ENCODE assay signal across 16 mouse cellular contexts in genomic region chr15:12340536-12341400, GRCm38 (mm10). TPM values are rescaled to one million over a fixed set of nuclear protein-coding genes. Genes with fewer than 3 reads are reported as not detected.
A peak's percentile ranks its signal among the peaks of the same experiment; 100 is the strongest.
DNase-seq lines count a peak whose midpoint lies in the region; ATAC-seq and TF ChIP-seq lines count a peak whose summit lies in the region.
"Had no signal": no experiment of that assay in that cellular context is flagged by ENCODE, and none has a peak within 500 bp of the region (broad histone marks: within the 10 kb centered on the region; RNA-seq: fewer than 3 reads in every experiment).

No protein-coding gene starts in this region.

- H3K4me2 ChIP-seq in forebrain, embryonic 11.5 days (ENCODE audit: low read depth, low read length, severe bottlenecking) = no peak overlapping the region
- no peak overlapping the region for H3K4me2 ChIP-seq in forebrain, postnatal 0 days (ENCODE audit: low read depth)
- H3K4me2 ChIP-seq in midbrain, postnatal 0 days (ENCODE audit: low read depth, low read length, poor library complexity, severe bottlenecking) = no peak overlapping the region
- no peak overlapping the region for H3K4me2 ChIP-seq in midbrain, embryonic 14.5 days (ENCODE audit: low read length)
- H3K4me2 ChIP-seq: embryonic facial prominence, embryonic 15.5 days; heart, embryonic 12.5 days; hindbrain, embryonic 15.5 days had no signal

- no peak for DNase-seq in forebrain, embryonic 11.5 days (ENCODE audit: low spot score)
- DNase-seq in forebrain, postnatal 0 days = no peak
- DNase-seq in midbrain, embryonic 10.5 days (ENCODE audit: low spot score) = no peak
- no peak for DNase-seq in midbrain, postnatal 0 days (ENCODE audit: low spot score)
- DNase-seq in liver = peak; percentile 58
- DNase-seq in midbrain, embryonic 14.5 days = no peak
- DNase-seq in thymus, postnatal 0 days (ENCODE audit: low spot score) = no peak
- no peak for DNase-seq in gastrocnemius, postnatal 14 days
- DNase-seq: cerebellum, adult 9-11 months; right cerebral cortex, postnatal 4 days had no signal

- no peaks in the 10 kb centered on the region for H3K27me3 ChIP-seq in forebrain, embryonic 11.5 days (ENCODE audit: control insufficient read depth, insufficient read depth, low read length)
- no peaks in the 10 kb centered on the region for H3K27me3 ChIP-seq in forebrain, postnatal 0 days (ENCODE audit: insufficient read depth, low read length)
- H3K27me3 ChIP-seq in midbrain, embryonic 10.5 days (ENCODE audit: low read depth, poor library complexity, severe bottlenecking) = no peaks in the 10 kb centered on the region
- H3K27me3 ChIP-seq in midbrain, postnatal 0 days (ENCODE audit: insufficient read depth, low read length) = no peaks in the 10 kb centered on the region
- H3K27me3 ChIP-seq in midbrain, embryonic 14.5 days (ENCODE audit: control insufficient read depth, insufficient read depth, low read length) = no peaks in the 10 kb centered on the region
- H3K27me3 ChIP-seq: embryonic facial prominence, embryonic 15.5 days; heart, embryonic 12.5 days; hindbrain, embryonic 15.5 days had no signal

- no peak overlapping the region for H3K4me3 ChIP-seq in forebrain, embryonic 11.5 days (ENCODE audit: low read depth, low read length)
- H3K4me3 ChIP-seq in forebrain, postnatal 0 days (ENCODE audit: low read depth, low read length) = no peak overlapping the region
- peak overlapping the region; percentile 27; the same call in 1 of the 2 replicates for H3K4me3 ChIP-seq in midbrain, embryonic 10.5 days
- no peak overlapping the region for H3K4me3 ChIP-seq in midbrain, postnatal 0 days (ENCODE audit: low read depth, low read length)
- H3K4me3 ChIP-seq in midbrain, embryonic 14.5 days (replicated peaks; ENCODE audit: low read depth, low read length) = no peak overlapping the region
- H3K4me3 ChIP-seq: embryonic facial prominence, embryonic 15.5 days; heart, embryonic 12.5 days; hindbrain, embryonic 15.5 days had no signal

- peaks cover 2% of the 10 kb centered on the region; the same call in 1 of the 2 replicates for H3K4me1 ChIP-seq in forebrain, embryonic 11.5 days (replicated peaks; ENCODE audit: control insufficient read depth, insufficient read depth, low read length)
- H3K4me1 ChIP-seq in forebrain, postnatal 0 days (ENCODE audit: insufficient read depth) = no peaks in the 10 kb centered on the region
- peaks cover 30% of the 10 kb centered on the region for H3K4me1 ChIP-seq in midbrain, embryonic 10.5 days
- no peaks in the 10 kb centered on the region for H3K4me1 ChIP-seq in midbrain, postnatal 0 days (ENCODE audit: insufficient read depth, low read length)
- H3K4me1 ChIP-seq in midbrain, embryonic 14.5 days (ENCODE audit: control insufficient read depth, insufficient read depth, low read length) = peaks cover 10% of the 10 kb centered on the region

- intact Hi-C loops in gastrocnemius, postnatal 14 days (cut with DNase I; ENCODE audit: low total_unique reads) = no loop called here

- TF ChIP-seq CTCF in forebrain, postnatal 0 days (IDR thresholded peaks at IDR 0.05; ENCODE audit: low read depth) = no peak
- TF ChIP-seq CTCF in midbrain, postnatal 0 days (IDR thresholded peaks at IDR 0.05) = no peak

- WGBS in forebrain, embryonic 11.5 days = 31% methylated on average over 5 of the region's 5 CpGs
- WGBS in forebrain, postnatal 0 days = 30% methylated on average over 5 of the region's 5 CpGs
- WGBS in midbrain, embryonic 10.5 days = 42% methylated on average over 5 of the region's 5 CpGs
- WGBS in midbrain, postnatal 0 days = 33% methylated on average over 5 of the region's 5 CpGs
- WGBS in midbrain, embryonic 14.5 days = 27% methylated on average over 5 of the region's 5 CpGs

- H3K9ac ChIP-seq in forebrain, embryonic 11.5 days (ENCODE audit: low read length) = no peak overlapping the region; the same call in 1 of the 2 replicates
- no peak overlapping the region for H3K9ac ChIP-seq in forebrain, postnatal 0 days
- no peak overlapping the region for H3K9ac ChIP-seq in midbrain, postnatal 0 days (replicated peaks; ENCODE audit: low read length, poor library complexity, severe bottlenecking)
- no peak overlapping the region for H3K9ac ChIP-seq in midbrain, embryonic 14.5 days (replicated peaks; ENCODE audit: low read length)
- H3K9ac ChIP-seq: embryonic facial prominence, embryonic 15.5 days; heart, embryonic 12.5 days; hindbrain, embryonic 15.5 days had no signal

- peak overlapping the region; percentile 55; the same call in 1 of the 2 replicates for H3K27ac ChIP-seq in forebrain, embryonic 11.5 days (ENCODE audit: low read depth, low read length)
- no peak overlapping the region for H3K27ac ChIP-seq in forebrain, postnatal 0 days (ENCODE audit: low read depth, low read length)
- peak overlapping the region; percentile 80 for H3K27ac ChIP-seq in midbrain, embryonic 10.5 days (replicated peaks)
- no peak overlapping the region for H3K27ac ChIP-seq in midbrain, postnatal 0 days (ENCODE audit: low read depth, low read length)
- 0 out of 2 replicates have a peak overlapping the region, but pooled peaks have one; percentile 6 for H3K27ac ChIP-seq in midbrain, embryonic 14.5 days (replicated peaks; ENCODE audit: low read depth, low read length)
- H3K27ac ChIP-seq: embryonic facial prominence, embryonic 15.5 days; kidney, postnatal 0 days had no signal

- H3K9me3 ChIP-seq in forebrain, embryonic 11.5 days (ENCODE audit: control insufficient read depth, low read length) = no peaks in the 10 kb centered on the region
- no peaks in the 10 kb centered on the region for H3K9me3 ChIP-seq in forebrain, postnatal 0 days (ENCODE audit: low read length)
- H3K9me3 ChIP-seq in midbrain, embryonic 10.5 days (replicated peaks) = no peaks in the 10 kb centered on the region
- H3K9me3 ChIP-seq in midbrain, postnatal 0 days (ENCODE audit: low read length) = no peaks in the 10 kb centered on the region
- no peaks in the 10 kb centered on the region for H3K9me3 ChIP-seq in midbrain, embryonic 14.5 days (ENCODE audit: control insufficient read depth, low read length)
- H3K9me3 ChIP-seq: embryonic facial prominence, embryonic 15.5 days; heart, embryonic 12.5 days; hindbrain, embryonic 15.5 days had no signal

- no peaks in the 10 kb centered on the region for H3K36me3 ChIP-seq in forebrain, embryonic 11.5 days (ENCODE audit: control insufficient read depth, insufficient read depth, low read length)
- peaks cover 4% of the 10 kb centered on the region; the same call in 1 of the 2 replicates for H3K36me3 ChIP-seq in forebrain, postnatal 0 days (ENCODE audit: insufficient read depth)
- peaks cover 41% of the 10 kb centered on the region for H3K36me3 ChIP-seq in midbrain, embryonic 10.5 days
- peaks cover 3% of the 10 kb centered on the region; the same call in 1 of the 2 replicates for H3K36me3 ChIP-seq in midbrain, postnatal 0 days (ENCODE audit: insufficient read depth, low read length)
- H3K36me3 ChIP-seq in midbrain, embryonic 14.5 days (ENCODE audit: control insufficient read depth, insufficient read depth, low read length) = peaks cover 17% of the 10 kb centered on the region

- ATAC-seq in forebrain, embryonic 11.5 days (replicated peaks; ENCODE audit: low FRiP score) = peak; percentile 46; the same call in 1 of the 2 replicates
- ATAC-seq in forebrain, postnatal 0 days = no peak
- ATAC-seq in midbrain, postnatal 0 days (ENCODE audit: low FRiP score) = no peak
- ATAC-seq in midbrain, embryonic 14.5 days (ENCODE audit: low FRiP score, low TSS enrichment) = no peak
- ATAC-seq: activated CD4-positive, CD25-positive, alpha-beta regulatory T cell, adult 4 months had no signal

RNA-seq across cellular contexts. Expression of gene 1810049J17Rik, which starts 19.1 kb away (rescaled TPM):
- polyA plus RNA-seq in forebrain, embryonic 11.5 days (2014; fragmentation: Nextera tagmentation; extraction: Ambion mirVana) = 1.0 TPM in 1 of 2 replicates, not detected in the other
- total RNA-seq in forebrain, postnatal 0 days (2014; rRNA removed) = not detected in 2 replicates
- polyA plus RNA-seq in forebrain, postnatal 0 days (2015; fragmentation: Nextera tagmentation; extraction: Ambion mirVana) = 0.72 and 2.1 TPM in 2 replicates
- polyA plus RNA-seq in midbrain, embryonic 10.5 days (2016; fragmentation: Nextera tagmentation; extraction: Ambion mirVana) = 0.58 TPM in 1 of 2 replicates, not detected in the other
- not detected in 2 replicates for total RNA-seq in midbrain, postnatal 0 days (2014; rRNA removed)
- polyA plus RNA-seq in midbrain, postnatal 0 days (2015; fragmentation: Nextera tagmentation; extraction: Ambion mirVana) = 0.96 and 1.9 TPM in 2 replicates
- 1.6 and 1.7 TPM in 2 replicates for polyA plus RNA-seq in midbrain, embryonic 14.5 days (2014; fragmentation: Nextera tagmentation; extraction: Ambion mirVana)
- polyA plus RNA-seq in thymus, postnatal 0 days (2015; fragmentation: Nextera tagmentation; extraction: Ambion mirVana) = 1.6 and 2.0 TPM in 2 replicates
- total RNA-seq in gastrocnemius, postnatal 14 days (2021) = not detected
- polyA plus RNA-seq: activated CD4-positive, CD25-positive, alpha-beta regulatory T cell, adult 4 months; brain, embryonic 14.5 days had no signal

RNA-seq across cellular contexts. Expression of gene Golph3, which starts 19.5 kb away (rescaled TPM):
- 102 and 103 TPM in 2 replicates for polyA plus RNA-seq in forebrain, embryonic 11.5 days (2014; fragmentation: Nextera tagmentation; extraction: Ambion mirVana)
- total RNA-seq in forebrain, postnatal 0 days (2014; rRNA removed) = 78.5 and 106 TPM in 2 replicates
- polyA plus RNA-seq in forebrain, postnatal 0 days (2015; fragmentation: Nextera tagmentation; extraction: Ambion mirVana) = 45.0 and 51.3 TPM in 2 replicates
- polyA plus RNA-seq in midbrain, embryonic 10.5 days (2016; fragmentation: Nextera tagmentation; extraction: Ambion mirVana) = 69.0 and 73.3 TPM in 2 replicates
- total RNA-seq in midbrain, postnatal 0 days (2014; rRNA removed) = 116 and 133 TPM in 2 replicates
- 49.1 and 55.8 TPM in 2 replicates for polyA plus RNA-seq in midbrain, postnatal 0 days (2015; fragmentation: Nextera tagmentation; extraction: Ambion mirVana)
- 74.5 and 88.2 TPM in 2 replicates for polyA plus RNA-seq in midbrain, embryonic 14.5 days (2014; fragmentation: Nextera tagmentation; extraction: Ambion mirVana)
- polyA plus RNA-seq in thymus, postnatal 0 days (2015; fragmentation: Nextera tagmentation; extraction: Ambion mirVana) = 78.6 and 84.1 TPM in 2 replicates
- total RNA-seq in gastrocnemius, postnatal 14 days (2021) = 10 to 100 TPM; 59.5 to 59.7 TPM

Comparison
In these comparisons a context has a peak if more than half of its experiments do, and no peak if none do; other contexts are left out.
1. H3K27ac ChIP-seq: peak in forebrain, embryonic 11.5 days (single experiment), midbrain, embryonic 10.5 days (single experiment) and midbrain, embryonic 14.5 days (single experiment); none in forebrain, postnatal 0 days (single experiment) and midbrain, postnatal 0 days (single experiment).